Mouse (Mus musculus): ENCODE measurements around the gene Inip. TPM values are rescaled to one million over a fixed set of nuclear protein-coding genes. Genes with fewer than 3 reads are reported as not detected.

Inip gene
- total and polyA plus RNA-seq, 2 experiments from 2014 or later = 20.8 to 35.8 TPM

GRCm38 (mm10) chr4:59753491-59754140 is 47.8 kb downstream of the Inip start:
- Histone ChIP-seq H3K9me3 (ENCODE audit: low read length) (no peaks in the 10 kb centered on the region), H3K27ac (ENCODE audit: low read depth, low read length) (no peak overlapping the region), H3K4me2 (ENCODE audit: low read depth, low read length, poor library complexity, severe bottlenecking) (no peak overlapping the region), H3K9ac (replicated peaks; ENCODE audit: low read length, poor library complexity, severe bottlenecking) (no peak overlapping the region), H3K36me3 (ENCODE audit: insufficient read depth, low read length) (0 out of 2 replicates have a peak, but pooled peaks cover 6% of the 10 kb centered on the region), H3K27me3 (ENCODE audit: insufficient read depth, low read length) (no peaks in the 10 kb centered on the region), H3K4me3 (ENCODE audit: low read depth, low read length) (no peak overlapping the region), H3K4me1 (ENCODE audit: insufficient read depth, low read length) (no peaks in the 10 kb centered on the region)
- no peak for TF ChIP-seq CTCF (IDR thresholded peaks at IDR 0.05)
- ATAC-seq (ENCODE audit: low FRiP score) (no peak), DNase-seq (ENCODE audit: low spot score) (peak; percentile 17)
- WGBS = 53% methylated on average over 13 of the region's 13 CpGs

- ATAC-seq (ENCODE audit: low FRiP score) (no peak), DNase-seq (ENCODE audit: low spot score) (no peak)
- Histone ChIP-seq H3K4me1 (ENCODE audit: insufficient read depth, low read length) (no peaks in the 10 kb centered on the region), H3K27me3 (ENCODE audit: insufficient read depth, low read length) (no peaks in the 10 kb centered on the region), H3K9me3 (ENCODE audit: low read length) (no peaks in the 10 kb centered on the region), H3K4me2 (ENCODE audit: low read depth, low read length, poor library complexity, severe bottlenecking) (no peak overlapping the region), H3K9ac (replicated peaks; ENCODE audit: low read length, poor library complexity, severe bottlenecking) (no peak overlapping the region), H3K4me3 (ENCODE audit: low read depth, low read length) (no peak overlapping the region), H3K27ac (ENCODE audit: low read depth, low read length) (no peak overlapping the region), H3K36me3 (ENCODE audit: insufficient read depth, low read length) (no peaks in the 10 kb centered on the region)
- 82% methylated on average over 2 of the region's 2 CpGs for WGBS
- TF ChIP-seq CTCF (IDR thresholded peaks at IDR 0.05) = no peak
These were observed 61.5 kb downstream of the Inip start for GRCm38 (mm10) chr4:59739882-59740281.

GRCm38 (mm10) chr4:59739321-59739720 is 62.1 kb downstream of the Inip start:
- no peaks in the 10 kb centered on the region for H3K9me3 ChIP-seq (ENCODE audit: low read length)

GRCm38 (mm10) chr4:59731544-59731943 is 69.8 kb downstream of the Inip start:
- DNase-seq (ENCODE audit: low spot score) = no peak
- Histone ChIP-seq H3K27me3 (ENCODE audit: insufficient read depth, low read length) (no peaks in the 10 kb centered on the region), H3K9ac (replicated peaks; ENCODE audit: low read length, poor library complexity, severe bottlenecking) (no peak overlapping the region), H3K9me3 (ENCODE audit: low read length) (no peaks in the 10 kb centered on the region), H3K27ac (ENCODE audit: low read depth, low read length) (no peak overlapping the region), H3K4me2 (ENCODE audit: low read depth, low read length, poor library complexity, severe bottlenecking) (no peak overlapping the region), H3K36me3 (ENCODE audit: insufficient read depth, low read length) (no peaks in the 10 kb centered on the region), H3K4me3 (ENCODE audit: low read depth, low read length) (no peak overlapping the region), H3K4me1 (ENCODE audit: insufficient read depth, low read length) (no peaks in the 10 kb centered on the region)
- no peak for TF ChIP-seq CTCF (IDR thresholded peaks at IDR 0.05)
- WGBS = 94% methylated on average over 7 of the region's 7 CpGs
- no peak for ATAC-seq (ENCODE audit: low FRiP score)

More at GRCm38 (mm10) chr4:59739321-59739720, 62.1 kb downstream of the Inip start:
- Histone ChIP-seq H3K4me2 (ENCODE audit: low read depth, low read length, poor library complexity, severe bottlenecking) (no peak overlapping the region), H3K9ac (replicated peaks; ENCODE audit: low read length, poor library complexity, severe bottlenecking) (no peak overlapping the region), H3K36me3 (ENCODE audit: insufficient read depth, low read length) (no peaks in the 10 kb centered on the region), H3K4me3 (ENCODE audit: low read depth, low read length) (no peak overlapping the region), H3K27me3 (ENCODE audit: insufficient read depth, low read length) (no peaks in the 10 kb centered on the region), H3K27ac (ENCODE audit: low read depth, low read length) (no peak overlapping the region), H3K4me1 (ENCODE audit: insufficient read depth, low read length) (no peaks in the 10 kb centered on the region)
- no peak for DNase-seq (ENCODE audit: low spot score)
- TF ChIP-seq CTCF (IDR thresholded peaks at IDR 0.05) = peak; percentile 15; the same call in 1 of the 2 replicates
- ATAC-seq (ENCODE audit: low FRiP score) = no peak
- WGBS = 96% methylated on average over 4 of the region's 4 CpGs

- DNase-seq (ENCODE audit: low spot score) (no peak), ATAC-seq (ENCODE audit: low FRiP score) (no peak)
- Histone ChIP-seq H3K9me3 (ENCODE audit: low read length) (no peaks in the 10 kb centered on the region), H3K4me3 (ENCODE audit: low read depth, low read length) (no peak overlapping the region), H3K9ac (replicated peaks; ENCODE audit: low read length, poor library complexity, severe bottlenecking) (no peak overlapping the region), H3K36me3 (ENCODE audit: insufficient read depth, low read length) (no peaks in the 10 kb centered on the region), H3K4me1 (ENCODE audit: insufficient read depth, low read length) (no peaks in the 10 kb centered on the region), H3K27ac (ENCODE audit: low read depth, low read length) (no peak overlapping the region), H3K4me2 (ENCODE audit: low read depth, low read length, poor library complexity, severe bottlenecking) (no peak overlapping the region), H3K27me3 (ENCODE audit: insufficient read depth, low read length) (no peaks in the 10 kb centered on the region)
- no peak for TF ChIP-seq CTCF (IDR thresholded peaks at IDR 0.05)
- WGBS = 92% methylated on average over 2 of the region's 2 CpGs
These were observed 72.5 kb downstream of the Inip start for GRCm38 (mm10) chr4:59728839-59729238.

GRCm38 (mm10) chr4:59727878-59728261 is 73.5 kb downstream of the Inip start:
- H3K4me1 ChIP-seq (ENCODE audit: insufficient read depth, low read length) = no peaks in the 10 kb centered on the region
- no peak overlapping the region for H3K4me2 ChIP-seq (ENCODE audit: low read depth, low read length, poor library complexity, severe bottlenecking)
- no peak for ATAC-seq (ENCODE audit: low FRiP score)
- no peak overlapping the region for H3K27ac ChIP-seq (ENCODE audit: low read depth, low read length)
- no peak for TF ChIP-seq CTCF (IDR thresholded peaks at IDR 0.05)
- H3K27me3 ChIP-seq (ENCODE audit: insufficient read depth, low read length) = no peaks in the 10 kb centered on the region
- WGBS = 70% methylated on average over 9 of the region's 9 CpGs
- H3K36me3 ChIP-seq (ENCODE audit: insufficient read depth, low read length) = no peaks in the 10 kb centered on the region
- no peak overlapping the region for H3K9ac ChIP-seq (replicated peaks; ENCODE audit: low read length, poor library complexity, severe bottlenecking)
- H3K4me3 ChIP-seq (ENCODE audit: low read depth, low read length) = no peak overlapping the region
- no peak for DNase-seq (ENCODE audit: low spot score)
- no peaks in the 10 kb centered on the region for H3K9me3 ChIP-seq (ENCODE audit: low read length)

Data from midbrain, postnatal 0 days (tissue).